Mouse (Mus musculus) olfactory bulb, adult 2 months (tissue): ENCODE data around the gene Olfr98.

ENCODE experiments used
- CTCF ChIP-seq: fragments of 200-500 bp; IDR thresholded peaks from 2 replicates; pipeline ENCODE4 v1.5.1; 2012; ENCODE audit warnings: low read depth, mild to moderate bottlenecking, low read length, moderate library complexity; ENCODE audit not compliant: insufficient read depth
- POLR2A ChIP-seq: fragments of 200-500 bp; IDR thresholded peaks from 2 replicates; pipeline ENCODE4 v1.6.1; 2012; ENCODE audit warnings: mild to moderate bottlenecking, low read depth, low read length, moderate library complexity; ENCODE audit not compliant: insufficient read depth

DNA sequence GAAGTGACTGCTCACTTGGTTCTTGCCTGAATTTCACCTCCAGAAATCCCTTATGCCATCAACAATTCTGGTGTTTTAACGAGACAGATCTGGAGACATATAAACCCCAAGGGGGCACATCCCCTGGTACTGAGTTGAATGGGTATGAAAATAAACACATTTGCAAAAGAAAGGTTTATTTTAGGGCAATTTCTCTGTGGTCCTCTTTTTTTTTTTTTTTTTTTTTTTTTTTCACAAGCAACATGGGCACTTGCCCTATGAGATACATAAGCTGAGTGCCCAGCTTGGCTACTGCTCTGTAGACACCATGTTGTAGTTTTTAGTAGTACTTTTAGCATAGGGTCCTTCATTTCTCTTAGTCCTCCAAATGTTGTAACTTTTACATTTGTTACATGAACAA lies 19.8 kb upstream of the Olfr98 start, which contains the start of gene Olfr99:
- no peak for TF ChIP-seq CTCF
- TF ChIP-seq POLR2A: no peak
